Mouse (Mus musculus) c-Kit-positive CD71-positive TER-119-positive erythroid progenitor cells, embryonic 14.5 days (primary cell): Measurements from ENCODE around the gene Slc45a3.
A peak's percentile ranks its signal among the peaks of the same experiment; 100 is the strongest.

Source experiments
- DNase-seq: peaks from one replicate; pipeline ENCODE4 v3.0.0-alpha.2; 2013; ENCODE audit warnings: low spot score

Slc45a3 gene

DNA sequence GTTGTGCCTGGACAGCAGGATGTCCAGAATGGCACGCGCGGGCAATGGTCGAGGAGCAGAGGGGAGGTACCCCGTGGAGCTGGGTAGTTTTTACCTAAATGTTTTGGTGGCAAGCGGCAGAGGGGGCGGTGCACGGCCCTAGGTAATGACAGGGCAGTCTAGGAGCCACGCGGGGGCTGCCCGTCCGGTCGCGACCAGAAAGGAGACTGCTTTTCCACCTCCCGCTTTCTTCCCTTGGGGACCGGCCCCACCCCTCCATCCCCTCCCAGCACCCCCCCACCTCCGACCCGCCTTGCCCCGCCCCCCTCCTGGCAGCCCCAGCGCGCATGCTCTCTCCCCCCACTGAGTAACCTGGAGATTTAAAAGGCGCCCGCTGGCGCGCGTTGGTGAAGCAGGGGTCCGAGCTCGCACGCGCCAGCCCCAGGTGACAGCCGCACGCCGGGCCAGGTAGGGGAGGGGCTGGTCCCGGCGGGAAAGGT, at the start of gene Slc45a3:
Slc45a3 (plus strand) TSS at position 362 of the 479 bp plus-strand sequence.
- no peak for DNase-seq

DNA sequence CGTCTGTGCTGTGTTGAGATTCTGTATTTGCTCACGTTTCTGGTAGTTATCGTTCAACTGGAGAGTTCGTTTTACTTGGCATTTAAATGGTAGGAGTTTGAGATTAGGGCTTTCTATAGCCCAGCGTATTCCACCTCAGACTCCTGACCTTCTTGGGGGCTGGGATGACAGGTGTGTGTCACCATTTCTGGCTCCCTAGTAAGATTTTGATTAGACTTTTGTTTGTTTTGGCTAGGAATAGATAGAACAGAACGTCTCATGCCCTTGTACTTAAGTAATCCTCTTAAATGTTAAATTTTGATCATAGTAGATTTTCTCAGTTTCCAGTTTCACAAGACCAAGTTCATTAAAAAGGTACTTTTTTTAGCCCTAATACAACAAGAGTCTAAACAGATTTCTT, 45.1 kb upstream of the Slc45a3 start:
- DNase-seq = no peak

DNA sequence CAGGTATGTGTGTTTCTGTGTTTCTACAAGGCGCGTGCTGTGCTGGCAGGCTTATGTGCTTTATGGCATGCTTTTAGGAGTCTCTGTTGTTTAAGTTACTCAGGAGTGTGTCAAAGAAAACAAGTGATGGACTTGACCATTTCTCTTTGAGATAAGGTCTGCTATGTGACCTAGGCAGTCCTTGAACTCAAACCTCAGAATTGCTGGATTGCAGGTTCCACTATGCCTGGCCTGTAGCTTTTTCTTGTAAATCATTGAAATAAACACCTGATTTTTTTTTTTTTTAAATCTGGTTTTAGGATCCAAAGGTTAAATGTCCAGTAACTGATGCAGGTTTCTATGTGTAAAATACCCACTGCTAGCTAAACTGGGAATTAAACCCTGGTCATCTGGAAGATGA, 43.7 kb upstream of the Slc45a3 start:
- DNase-seq = no peak

DNA sequence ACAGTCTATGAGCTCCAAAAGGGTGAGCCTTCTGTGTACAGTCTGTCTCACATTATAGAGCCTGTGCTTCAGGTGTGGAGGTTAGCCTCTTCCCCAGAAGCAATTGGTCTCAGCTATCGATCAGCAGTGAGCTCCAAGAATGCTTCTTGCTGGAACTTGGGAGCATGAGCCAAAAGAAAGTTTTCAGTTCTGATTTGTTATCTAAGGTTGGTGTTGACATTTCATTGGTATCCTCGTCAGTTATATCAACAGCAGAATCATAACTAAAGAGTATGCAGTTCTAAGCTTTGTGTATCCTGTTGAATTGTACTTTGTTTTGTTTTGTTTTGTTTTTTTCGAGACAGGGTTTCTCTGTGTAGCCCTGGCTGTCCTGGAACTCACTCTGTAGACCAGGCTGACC, 40.7 kb upstream of the Slc45a3 start:
- no peak for DNase-seq

DNA sequence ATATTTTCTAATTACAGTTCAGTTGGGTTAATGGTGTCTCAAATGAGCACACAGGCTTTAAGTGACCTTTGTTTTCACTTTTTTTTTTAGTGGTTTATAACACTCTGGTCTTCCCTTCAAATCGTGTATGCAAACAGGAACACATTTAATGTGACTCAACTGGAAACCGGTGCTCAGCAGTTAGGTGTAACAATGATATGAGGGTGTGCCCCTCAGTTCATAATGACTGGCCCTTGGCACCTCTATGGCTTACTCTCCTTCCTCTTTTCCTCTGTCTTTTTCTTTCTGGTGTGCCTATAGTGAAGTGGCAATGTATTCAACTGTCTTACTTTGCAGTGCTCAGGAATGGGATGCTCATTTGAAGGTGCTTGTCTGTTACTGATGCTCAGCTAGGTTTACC, 29.3 kb upstream of the Slc45a3 start:
- no peak for DNase-seq

DNA sequence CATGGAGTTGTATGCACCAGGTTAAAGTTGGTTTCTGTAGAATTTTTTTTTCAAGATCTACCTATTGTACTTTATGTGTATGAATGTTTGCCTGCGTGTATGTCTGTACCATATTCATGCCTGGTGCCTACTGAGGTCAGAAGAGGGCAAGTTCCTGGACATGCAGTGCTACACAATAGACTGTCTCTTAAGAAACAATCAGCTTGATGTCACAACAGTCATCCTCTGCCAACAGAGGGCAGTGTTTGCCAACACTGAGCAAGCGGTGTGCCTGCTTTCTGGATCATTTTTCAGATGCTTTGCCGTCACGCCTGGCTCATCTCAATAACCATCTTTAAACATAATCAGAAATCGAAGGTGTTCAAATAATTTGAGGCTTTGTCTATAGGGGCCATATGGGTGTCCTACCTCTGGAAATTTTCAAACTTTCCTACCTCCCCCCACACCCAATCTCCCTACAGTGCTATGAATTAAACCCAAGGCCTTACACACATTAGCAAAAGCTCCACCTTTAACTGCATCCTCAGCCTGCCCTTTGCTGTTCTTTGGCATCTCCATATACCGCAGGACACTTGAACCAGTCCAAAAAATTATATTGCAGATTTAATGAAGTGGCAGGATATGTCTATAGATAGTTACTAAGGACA, 25.0 kb upstream of the Slc45a3 start:
- peak; percentile 35 for DNase-seq

DNA sequence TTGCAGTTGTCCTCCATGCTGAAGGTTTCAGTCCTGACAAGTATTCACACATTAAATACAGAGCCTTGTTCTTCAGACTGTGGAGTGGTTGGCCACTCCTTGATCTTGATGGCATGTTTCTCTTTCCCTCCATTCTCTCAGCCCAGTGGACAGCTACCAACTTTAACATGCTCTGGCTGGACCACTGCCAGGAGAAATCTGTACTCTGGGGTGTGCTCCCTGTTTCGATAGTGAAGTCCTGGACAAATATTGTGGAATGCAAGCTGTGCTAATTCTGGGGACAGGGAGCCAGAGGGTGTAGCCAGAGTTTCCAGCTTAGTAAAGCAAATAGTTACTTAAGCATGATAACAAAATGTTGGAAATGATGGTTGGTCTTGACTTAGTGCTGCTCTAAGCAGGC, 24.0 kb upstream of the Slc45a3 start:
- no peak for DNase-seq

DNA sequence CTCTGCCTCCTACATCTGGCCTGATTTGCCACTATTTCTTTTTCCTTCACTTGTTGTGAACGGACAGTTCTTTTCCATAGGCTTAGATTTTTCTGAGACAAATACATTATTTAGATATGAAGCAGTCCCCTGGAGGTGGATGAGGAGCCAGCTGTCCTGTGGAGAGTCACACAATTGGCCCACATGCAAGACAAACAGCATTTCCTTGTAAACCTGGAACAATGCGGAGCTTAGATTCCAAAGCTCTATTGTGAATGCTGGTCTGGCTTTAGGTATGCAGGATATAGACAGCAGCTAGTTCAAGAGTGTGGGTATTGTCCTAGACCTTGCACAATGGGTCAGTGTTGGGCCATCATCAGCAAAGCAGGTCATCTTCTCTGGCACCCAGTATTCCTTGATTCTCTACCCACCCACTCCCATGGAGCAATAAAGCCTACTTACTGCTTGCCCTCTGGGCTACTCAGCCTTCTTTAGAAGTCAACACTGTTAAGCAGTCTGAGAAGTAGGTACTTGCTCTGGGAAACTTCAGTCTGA, 22.0 kb upstream of the Slc45a3 start:
- DNase-seq = no peak

DNA sequence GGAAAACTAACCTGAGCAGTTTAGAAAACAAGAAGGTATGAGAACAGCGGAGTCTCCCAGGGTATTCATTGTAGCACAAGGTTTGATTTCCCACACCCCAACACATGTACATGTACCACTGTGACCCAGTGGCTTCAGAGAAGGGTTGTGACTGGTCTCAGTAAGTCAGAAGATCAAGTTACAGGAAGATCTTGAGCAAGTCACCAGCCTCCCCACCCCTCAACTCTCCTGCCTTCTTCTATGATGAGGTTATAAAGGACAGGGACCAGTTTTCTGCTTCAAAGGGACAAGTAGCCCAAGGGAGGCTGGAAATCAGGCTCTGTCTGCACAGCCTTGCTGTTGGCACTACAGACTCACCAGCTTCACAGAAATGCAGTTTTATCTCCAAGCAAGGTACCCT, 21.3 kb upstream of the Slc45a3 start:
- no peak for DNase-seq

DNA sequence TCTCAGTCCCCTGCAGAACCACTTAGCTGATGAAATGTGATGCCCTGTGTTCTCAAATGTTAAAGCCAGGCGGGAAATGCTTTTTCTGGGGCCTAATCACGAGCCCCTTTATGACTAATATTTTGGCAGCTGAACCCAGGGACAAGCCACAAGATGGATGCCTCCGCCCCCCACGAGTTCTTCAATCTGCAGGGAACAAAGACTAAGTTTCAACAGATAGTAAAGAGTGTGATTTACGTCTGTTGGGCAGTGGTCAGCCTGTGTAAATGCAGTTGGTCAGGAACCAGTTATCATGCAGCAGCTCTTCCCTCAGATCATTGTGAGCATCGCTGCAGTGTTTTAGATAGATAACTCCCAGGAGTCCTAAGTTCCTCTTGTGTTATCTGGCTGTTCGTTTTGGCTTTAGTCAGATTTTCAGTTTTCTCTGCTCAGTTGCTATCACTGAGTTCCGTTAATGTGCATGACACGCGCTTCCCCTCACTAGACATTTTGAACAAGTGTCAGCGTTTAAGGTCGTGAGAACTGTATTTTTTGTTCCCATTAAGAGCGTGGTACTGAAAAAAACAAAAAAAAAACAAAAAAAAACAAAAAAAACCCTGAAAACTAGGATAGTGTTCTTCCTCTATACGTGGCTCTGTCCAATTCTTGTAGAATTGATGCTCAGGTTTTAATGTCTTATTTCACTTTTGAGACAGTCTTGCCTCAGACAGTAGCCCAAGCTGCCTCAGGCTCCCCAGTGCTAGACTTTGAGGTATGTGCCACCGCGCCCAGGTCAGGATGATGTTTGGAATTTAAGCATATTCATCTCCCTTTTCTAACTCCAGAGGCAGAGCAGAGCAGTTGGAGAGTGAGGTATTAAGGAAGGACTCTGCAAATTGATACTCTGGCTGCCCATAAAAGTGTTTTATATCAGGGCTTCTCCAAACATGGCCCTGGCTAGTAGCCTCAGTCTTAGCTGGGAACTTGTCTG, 19.9 kb upstream of the Slc45a3 start:
- peak; percentile 9 for DNase-seq

DNA sequence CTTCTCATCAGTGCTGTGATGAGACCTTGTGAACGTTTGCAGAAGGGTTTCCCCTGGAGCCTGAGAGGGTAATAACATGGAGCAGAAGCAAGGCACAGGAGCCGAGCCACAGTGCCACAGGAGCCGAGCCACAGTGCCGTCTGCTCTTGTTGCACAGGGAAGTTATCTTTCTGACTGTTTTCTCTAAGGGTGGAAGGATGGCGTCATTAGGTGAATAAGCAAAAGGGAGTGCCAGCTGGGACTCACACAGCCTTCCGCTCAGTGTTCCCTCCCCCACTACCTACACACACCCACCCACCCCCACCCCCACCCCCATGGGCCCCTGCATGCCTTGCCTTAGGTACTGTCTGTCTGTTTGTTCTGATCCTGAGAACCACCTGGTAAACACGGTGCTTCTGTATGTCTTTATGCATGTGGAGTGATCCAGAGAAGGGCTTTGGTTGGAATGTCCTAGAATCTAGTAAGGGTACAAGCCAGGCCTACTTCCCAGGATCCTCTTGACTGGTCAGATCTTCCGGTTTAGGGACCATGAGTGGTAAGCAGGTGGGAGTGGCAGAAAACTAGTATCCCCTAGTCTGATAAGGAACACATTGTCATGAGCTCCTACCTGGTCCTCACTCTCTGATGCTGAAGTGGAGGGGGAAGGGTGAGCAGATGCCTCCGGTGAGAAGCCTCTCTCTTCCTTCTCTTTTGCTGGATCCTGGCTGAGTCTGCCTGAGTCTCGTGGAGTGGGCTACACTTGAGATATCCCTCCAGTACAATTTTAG, 16.9 kb upstream of the Slc45a3 start:
- no peak for DNase-seq

DNA sequence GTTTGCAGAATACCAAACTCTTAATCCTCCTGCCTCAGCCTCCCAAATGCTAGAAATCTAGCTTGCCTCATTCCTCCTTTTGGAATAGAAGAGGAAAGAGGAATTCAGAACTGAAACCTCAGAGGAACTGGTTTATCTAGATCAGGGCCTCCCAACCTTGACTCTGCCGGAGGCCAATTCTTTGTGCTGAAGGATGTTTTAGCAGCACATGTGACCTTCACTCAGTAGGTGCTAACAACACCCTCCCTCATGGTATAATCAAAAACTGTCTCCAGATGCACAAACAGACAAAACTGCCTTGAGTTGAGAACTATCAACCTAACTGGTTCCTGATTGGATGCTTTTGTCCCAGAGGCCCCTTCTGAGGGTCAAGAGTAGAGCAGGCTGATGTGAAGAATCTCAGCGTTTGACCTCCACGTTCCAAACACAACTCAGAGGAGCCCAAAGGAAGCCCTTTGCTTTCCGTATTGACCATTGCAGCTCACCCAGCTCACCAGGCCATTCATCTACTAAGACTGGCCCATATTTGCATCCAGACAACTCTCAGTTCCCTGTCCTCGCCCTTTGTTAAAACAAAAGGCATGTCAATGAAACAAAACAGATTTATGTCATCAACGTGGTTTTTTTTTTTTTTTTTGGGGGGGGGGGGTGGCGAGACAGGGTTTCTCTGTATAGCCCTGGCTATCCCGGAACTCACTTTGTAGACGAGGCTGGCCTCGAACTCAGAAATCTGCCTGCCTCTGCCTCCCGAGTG, 16.1 kb upstream of the Slc45a3 start:
- DNase-seq = no peak

DNA sequence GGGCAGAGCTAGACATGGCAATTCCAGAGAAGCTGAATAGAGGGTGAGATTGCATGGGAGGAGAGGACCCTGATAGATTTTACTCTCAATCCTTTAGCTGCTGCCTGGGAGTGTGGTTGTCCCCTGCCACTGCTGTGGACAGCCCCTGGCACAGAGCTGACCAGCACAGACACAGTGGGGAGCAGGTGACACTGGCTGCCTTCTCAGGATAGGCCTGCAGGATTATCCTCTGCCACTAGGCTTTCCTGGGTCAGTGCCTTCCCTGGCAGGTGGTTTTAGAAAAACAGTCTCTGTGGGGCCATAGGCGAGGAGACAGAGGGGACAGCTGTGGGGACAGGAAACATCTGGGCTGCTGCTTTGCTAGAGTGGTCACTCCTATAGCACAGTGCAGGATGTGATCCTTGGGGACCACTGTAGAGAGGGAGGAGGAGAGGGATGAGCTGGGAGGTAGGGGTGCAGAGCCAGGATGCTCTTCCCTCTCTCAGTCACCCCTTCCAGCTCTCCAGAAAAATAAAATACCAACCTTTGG, 14.7 kb upstream of the Slc45a3 start:
- DNase-seq = no peak

DNA sequence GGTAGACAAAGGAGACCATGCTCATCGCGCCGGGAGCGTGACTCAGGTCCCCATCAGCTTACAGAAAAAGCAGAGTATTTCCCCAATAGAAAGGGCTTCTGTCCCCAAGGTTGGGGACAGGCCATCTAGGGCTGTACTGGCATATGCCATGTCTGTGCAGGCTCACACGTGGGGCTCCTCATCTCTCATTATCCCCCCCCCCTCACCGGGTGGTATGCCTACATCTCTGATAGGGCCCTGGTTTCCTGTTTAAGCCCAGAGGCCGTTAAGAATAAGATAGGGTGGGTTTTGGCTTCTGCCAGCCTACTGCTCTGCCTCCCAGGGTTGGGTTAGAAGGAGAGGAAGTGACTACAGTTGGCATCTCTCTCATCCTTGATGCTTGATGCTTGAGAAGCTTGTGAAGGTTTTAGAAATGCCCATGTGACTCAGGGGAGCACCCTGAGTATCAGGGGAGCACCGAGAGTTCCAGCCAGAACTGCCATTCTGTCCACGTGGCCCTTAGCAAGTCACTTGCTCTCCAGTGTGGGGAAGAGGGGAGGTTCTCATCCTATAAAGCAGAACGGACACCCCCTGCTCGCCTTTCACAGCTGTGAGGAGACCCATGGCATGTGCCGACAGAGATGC, 8.4 kb upstream of the Slc45a3 start:
- no peak for DNase-seq

DNA sequence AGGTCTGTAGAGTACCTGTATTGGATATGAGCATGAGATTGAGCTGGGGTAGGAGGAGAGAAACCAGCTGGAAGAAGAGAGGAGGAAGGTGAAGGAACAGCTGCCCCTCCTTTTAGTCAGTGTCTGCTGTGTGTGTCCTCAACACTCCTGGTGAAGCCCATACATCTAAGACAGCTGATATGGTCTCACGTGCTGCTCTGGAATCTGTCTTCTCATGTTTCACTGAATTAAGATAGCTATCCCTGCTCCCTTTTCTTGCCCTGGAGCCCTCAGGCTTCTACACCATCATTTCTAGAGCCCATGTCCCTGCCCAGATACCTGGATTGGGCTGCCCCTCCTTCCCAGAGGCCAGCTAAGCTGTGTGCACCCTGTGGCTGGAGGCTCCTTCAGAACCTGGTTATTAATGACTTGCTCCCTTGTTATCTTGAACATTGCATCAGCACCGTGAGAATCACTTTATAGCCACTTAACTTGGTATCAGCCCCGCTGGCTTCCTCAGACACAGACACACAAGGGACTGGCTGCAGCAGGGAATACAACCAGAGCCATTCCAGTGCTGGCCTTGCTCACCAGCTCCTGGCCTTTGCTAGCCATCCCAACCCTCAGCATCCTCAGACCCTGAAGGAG, 7.5 kb upstream of the Slc45a3 start:
- no peak for DNase-seq

DNA sequence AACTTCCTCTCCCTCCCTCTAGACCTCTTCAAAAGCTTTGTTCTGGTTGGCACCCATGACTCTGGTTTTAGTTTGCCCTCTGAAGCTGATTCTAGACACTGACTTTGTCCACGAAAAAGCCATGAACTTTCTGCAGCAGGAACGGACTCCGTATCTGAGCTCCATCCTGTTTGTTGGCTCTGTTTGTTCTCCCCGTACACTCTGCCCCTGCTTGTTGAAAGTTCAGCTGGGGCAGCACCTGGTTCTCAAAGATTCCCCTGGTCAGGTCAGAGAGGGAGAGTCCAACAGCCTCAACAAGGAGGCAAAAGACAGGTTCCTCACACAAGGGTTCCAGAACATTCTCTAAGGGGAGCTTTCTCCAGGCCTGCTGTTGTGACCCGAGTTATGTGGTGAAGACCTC, 5.4 kb upstream of the Slc45a3 start:
- DNase-seq = no peak

DNA sequence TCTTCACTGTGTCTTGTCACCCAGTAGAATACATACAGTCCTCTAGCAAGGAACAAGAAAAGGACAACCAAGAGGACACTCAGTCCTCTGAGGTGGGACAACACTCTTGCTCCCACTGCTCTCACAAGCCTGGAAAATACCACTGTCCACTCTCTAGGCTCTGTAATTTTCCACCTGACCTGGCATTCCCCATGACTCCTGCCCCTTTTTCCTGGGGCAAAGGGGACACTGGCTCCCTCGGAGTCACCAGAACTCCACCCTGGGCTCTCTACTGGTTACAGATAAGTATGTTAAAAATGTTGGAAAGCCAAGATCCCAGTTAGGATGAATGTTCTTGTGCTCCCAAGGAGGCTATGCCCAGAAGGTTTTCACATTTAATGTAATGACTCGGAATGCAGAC, 1.8 kb upstream of the Slc45a3 start:
- DNase-seq = no peak

DNA sequence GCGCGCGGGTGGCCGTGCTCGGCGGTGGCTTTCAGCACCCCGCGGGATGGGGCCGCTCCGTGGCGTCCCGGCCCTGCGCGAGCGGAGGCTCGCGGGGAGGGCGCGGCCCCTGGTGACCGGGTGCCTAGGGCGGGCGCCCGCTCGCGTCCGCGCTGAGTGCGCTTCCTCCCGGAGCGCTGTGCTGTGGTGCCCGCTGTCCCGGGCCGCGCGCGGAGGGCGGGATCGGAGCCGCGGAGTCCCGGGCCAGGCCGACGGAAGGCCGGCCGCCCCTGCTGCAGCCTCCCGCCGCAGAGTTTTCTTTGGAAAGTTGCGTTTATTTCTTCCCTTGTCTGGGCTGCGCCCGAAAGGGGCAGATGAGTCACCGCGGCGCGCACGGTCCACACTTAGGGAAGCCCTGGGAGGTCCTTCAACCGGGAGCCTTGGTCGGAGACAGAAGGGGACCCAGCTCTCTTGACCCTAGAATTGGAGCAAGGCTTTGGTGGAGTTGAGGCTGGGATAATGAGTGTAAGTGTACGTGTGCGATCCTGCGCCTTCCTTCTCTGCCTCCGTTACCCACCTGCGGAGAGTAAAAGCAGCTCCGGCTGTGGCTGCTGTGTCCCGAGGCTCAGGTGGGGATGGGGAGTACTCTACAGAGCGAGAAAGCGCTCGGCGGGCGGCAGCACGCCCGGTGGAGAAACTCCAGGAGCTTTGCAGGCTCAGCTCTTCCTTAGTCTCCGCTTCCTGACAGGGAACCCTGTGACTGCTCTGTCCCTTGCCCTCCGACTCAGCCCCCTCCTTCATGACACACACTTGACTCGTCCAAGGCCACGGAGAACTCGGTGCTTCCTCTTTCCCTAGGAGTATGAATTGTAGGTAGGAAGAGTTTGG, 551 bp downstream of the Slc45a3 start:
- no peak for DNase-seq

DNA sequence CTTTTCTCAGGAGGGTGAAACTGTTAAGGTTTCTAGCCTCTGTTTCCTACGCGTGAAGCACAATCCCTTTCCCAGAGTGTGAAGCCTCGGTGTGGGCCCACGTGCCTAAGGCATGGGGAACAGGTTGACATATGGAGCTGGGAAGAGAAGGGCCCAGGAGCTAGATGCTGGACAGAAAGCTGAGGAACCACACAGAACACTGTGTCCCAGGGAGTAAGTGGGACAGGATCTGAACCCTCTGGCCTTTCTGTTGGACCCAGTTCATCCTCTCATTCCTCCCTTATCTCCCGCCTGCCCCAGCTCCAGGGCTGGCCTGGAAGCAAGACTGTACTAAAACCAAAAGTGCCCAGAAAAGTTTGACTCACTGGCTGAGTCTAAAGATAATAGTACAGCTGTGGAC, 1.3 kb downstream of the Slc45a3 start:
- no peak for DNase-seq
